Mouse (Mus musculus) thymus, adult 2 months (tissue): ENCODE data around the gene Col13a1. TPM values are rescaled to one million over a fixed set of nuclear protein-coding genes. Genes with fewer than 3 reads are reported as not detected.

Experiments
- DNase-seq: peaks from one replicate; pipeline ENCODE4 v3.0.0; 2021
- H3K27ac ChIP-seq: fragments of 200-500 bp; 2 replicates; pipeline ENCODE4 v1.5.1; 2012; ENCODE audit warnings: low read length, control low read depth; ENCODE audit not compliant: control insufficient read depth, insufficient read depth
- H3K27me3 ChIP-seq: fragments of 200-500 bp; 2 replicates; pipeline ENCODE4 v1.6.1; 2012; ENCODE audit warnings: mild to moderate bottlenecking, low read length, moderate library complexity, mixed read lengths; ENCODE audit not compliant: control insufficient read depth, insufficient read depth
- H3K36me3 ChIP-seq: fragments of 200-500 bp; 2 replicates; pipeline ENCODE4 v1.6.1; 2012; ENCODE audit warnings: mild to moderate bottlenecking, low read length, moderate library complexity; ENCODE audit not compliant: control insufficient read depth, insufficient read depth
- H3K4me1 ChIP-seq: fragments of 200-500 bp; replicated peaks from 2 replicates; pipeline ENCODE4 v1.6.1; 2012; ENCODE audit warnings: low read length; ENCODE audit not compliant: control insufficient read depth, insufficient read depth
- H3K4me3 ChIP-seq: fragments of 200-500 bp; 2 replicates; pipeline ENCODE4 v1.5.1; 2012; ENCODE audit warnings: mild to moderate bottlenecking, low read length, control low read depth, moderate library complexity; ENCODE audit not compliant: control insufficient read depth, insufficient read depth
- CTCF ChIP-seq: fragments of 200-500 bp; IDR thresholded peaks from 2 replicates; pipeline ENCODE4 v1.5.1; 2012; ENCODE audit warnings: mild to moderate bottlenecking, control low read depth, low read length, moderate library complexity, borderline replicate concordance; ENCODE audit not compliant: control insufficient read depth, poor library complexity, insufficient read depth; ENCODE audit errors: extremely low read depth
- POLR2A ChIP-seq: fragments of 200-500 bp; IDR thresholded peaks from 2 replicates; pipeline ENCODE4 v1.6.1; 2012; ENCODE audit warnings: mild to moderate bottlenecking, low read length, control low read depth, moderate library complexity; ENCODE audit not compliant: control insufficient read depth, poor library complexity, insufficient read depth; ENCODE audit errors: extremely low read depth
- WGBS: fragments of 180-500 bp; shearing (Covaris S2); methylation state at CpG from one replicate; pipeline ENCODE4 v1.1.7; 2018; 5-methylcytosine and 5-hydroxymethylcytosine counted together
- polyA plus RNA-seq: library from polyadenylated mRNA; depleted of rRNA; stranded (reverse); fragments of >200 nt; gene quantifications from 2 replicates; pipeline ENCODE4 v1.2.3, GENCODE M21; 2012; rRNA removed

Col13a1 gene
- polyA plus RNA-seq, 1 experiment: 0.13 TPM

DNA sequence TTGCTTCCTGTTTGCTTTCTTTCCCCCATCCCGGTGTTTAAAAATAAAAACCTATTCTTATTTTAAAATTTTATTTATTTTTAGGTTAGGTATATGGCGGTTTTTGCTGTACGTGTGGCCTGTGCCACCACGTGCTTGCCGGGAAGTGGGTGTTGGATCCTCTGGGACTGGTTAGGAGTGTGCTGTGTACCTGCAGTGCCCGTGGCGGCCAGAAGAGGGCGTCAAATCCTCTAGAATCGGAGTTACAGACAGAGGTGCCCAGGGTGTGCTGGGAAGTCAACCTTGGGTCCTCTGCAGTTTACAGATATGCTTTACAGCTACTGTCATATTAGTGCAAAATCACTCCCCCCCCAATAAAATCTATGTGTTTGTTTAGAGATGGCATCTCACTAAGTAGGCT lies 158.9 kb downstream of the Col13a1 start:
- H3K36me3 ChIP-seq: no peaks in the 10 kb centered on the region
- TF ChIP-seq POLR2A (no peak), CTCF (peak; percentile 34; the same call in 1 of the 2 replicates)
- no peaks in the 10 kb centered on the region for H3K4me1 ChIP-seq
- no peak overlapping the region for H3K27ac ChIP-seq
- WGBS: 51% methylated on average over 9 of the region's 9 CpGs
- no peak for DNase-seq
- H3K4me3 ChIP-seq: no peak overlapping the region
- H3K27me3 ChIP-seq: no peaks in the 10 kb centered on the region

DNA sequence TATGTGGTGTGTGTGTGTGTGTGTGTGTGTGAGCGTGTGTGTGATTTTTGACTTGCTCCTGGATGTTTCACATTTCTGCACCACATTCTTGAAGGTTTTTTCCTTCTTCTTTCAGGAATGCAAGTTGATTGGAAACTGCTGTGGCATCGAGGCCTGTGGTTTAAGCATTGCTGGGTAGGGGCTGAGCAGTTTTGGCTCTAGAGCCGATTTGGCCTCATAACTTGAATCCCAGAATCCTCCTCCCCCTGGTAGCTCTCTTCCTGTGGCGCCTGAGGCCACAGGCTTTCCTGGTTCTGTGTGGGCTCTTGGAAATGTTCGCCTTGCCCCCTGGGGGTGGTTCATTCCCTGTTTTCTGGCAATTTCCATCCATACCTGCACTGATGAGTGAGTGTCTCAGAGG lies 166.9 kb downstream of the Col13a1 start:
- Histone ChIP-seq H3K27ac (no peak overlapping the region), H3K4me3 (no peak overlapping the region), H3K36me3 (no peaks in the 10 kb centered on the region), H3K4me1 (no peaks in the 10 kb centered on the region), H3K27me3 (no peaks in the 10 kb centered on the region)
- no peak for DNase-seq
- 78% methylated on average over 5 of the region's 5 CpGs for WGBS
- no peak for TF ChIP-seq CTCF
- TF ChIP-seq POLR2A: no peak

DNA sequence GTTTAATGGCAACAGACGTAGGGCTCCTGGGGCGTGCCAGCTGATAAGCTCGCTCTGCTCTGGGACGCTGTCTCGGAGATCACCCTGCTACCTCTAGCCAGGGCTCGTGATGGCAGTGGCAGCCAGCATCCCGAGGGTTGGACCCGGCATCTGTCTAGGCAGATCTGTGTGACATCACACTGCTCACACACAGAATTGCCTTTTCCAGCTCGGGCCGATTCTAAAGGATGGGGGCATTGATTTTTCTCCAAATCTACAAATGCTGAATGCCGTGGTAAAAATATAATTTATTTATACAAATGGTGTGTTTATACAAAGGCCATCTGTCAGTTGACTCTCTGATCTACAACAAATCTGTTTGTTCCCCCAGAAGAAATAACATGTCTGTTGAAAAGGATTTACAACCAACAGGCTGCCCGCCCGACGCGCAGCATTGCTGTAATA lies 180.8 kb downstream of the Col13a1 start:
- H3K4me3 ChIP-seq: no peak overlapping the region
- 94% methylated on average over 15 of the region's 15 CpGs for WGBS

DNA sequence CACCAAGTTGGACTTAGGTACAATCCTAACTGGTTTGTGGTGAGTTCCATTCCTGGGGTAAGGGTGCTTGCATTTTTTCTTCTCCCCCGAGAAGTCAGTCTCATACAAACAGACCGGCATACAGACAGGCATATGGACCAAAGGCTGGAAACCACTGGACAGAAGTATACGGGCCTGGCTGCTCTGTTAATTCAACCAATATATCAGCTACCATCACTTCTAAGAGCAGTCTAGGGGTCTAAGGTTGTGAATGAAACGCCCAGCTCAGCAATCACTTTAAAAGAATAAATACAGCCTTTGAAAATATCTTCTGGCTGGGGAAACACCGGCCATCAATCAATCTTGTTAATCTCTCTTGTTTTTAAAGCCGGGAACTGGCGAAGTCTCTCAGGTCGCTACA lies 183.4 kb downstream of the Col13a1 start:
- 69% methylated on average over 8 of the region's 8 CpGs for WGBS
- H3K4me1 ChIP-seq: no peaks in the 10 kb centered on the region
- no peaks in the 10 kb centered on the region for H3K27me3 ChIP-seq
- no peak for DNase-seq
- no peak overlapping the region for H3K4me3 ChIP-seq
- H3K36me3 ChIP-seq: no peaks in the 10 kb centered on the region
- H3K27ac ChIP-seq: no peak overlapping the region
- TF ChIP-seq CTCF: no peak
- no peak for TF ChIP-seq POLR2A

More for the DNA sequence above, 180.8 kb downstream of the Col13a1 start:
- no peaks in the 10 kb centered on the region for H3K27me3 ChIP-seq
- no peak for TF ChIP-seq CTCF
- no peak for TF ChIP-seq POLR2A
- H3K4me1 ChIP-seq: no peaks in the 10 kb centered on the region
- no peak for DNase-seq
- H3K36me3 ChIP-seq: no peaks in the 10 kb centered on the region
- H3K27ac ChIP-seq: no peak overlapping the region

DNA sequence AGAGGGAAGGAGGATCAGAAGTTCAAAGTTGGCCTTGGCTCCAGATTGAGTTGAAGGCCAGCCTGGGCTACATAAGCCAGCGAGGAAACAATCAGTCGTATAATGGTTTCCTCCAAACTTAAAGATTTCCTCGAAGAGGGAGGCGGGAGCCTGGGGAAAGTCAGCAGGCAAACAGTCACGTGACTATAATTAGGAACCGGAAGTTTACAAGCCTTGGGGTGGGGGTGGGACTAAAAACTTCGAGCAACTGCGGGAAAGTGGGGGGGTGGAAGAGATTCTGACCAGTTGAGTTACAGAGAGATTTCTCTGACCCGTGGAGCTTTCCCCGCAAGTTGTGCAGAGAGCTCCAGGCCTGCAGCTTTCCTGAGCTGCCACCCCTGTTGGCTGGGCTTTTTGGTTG lies 183.9 kb downstream of the Col13a1 start:
- Histone ChIP-seq H3K27ac (no peak overlapping the region), H3K4me3 (no peak overlapping the region), H3K4me1 (no peaks in the 10 kb centered on the region), H3K27me3 (no peaks in the 10 kb centered on the region), H3K36me3 (no peaks in the 10 kb centered on the region)
- WGBS: 56% methylated on average over 10 of the region's 10 CpGs
- TF ChIP-seq POLR2A: no peak
- TF ChIP-seq CTCF: no peak
- no peak for DNase-seq

DNA sequence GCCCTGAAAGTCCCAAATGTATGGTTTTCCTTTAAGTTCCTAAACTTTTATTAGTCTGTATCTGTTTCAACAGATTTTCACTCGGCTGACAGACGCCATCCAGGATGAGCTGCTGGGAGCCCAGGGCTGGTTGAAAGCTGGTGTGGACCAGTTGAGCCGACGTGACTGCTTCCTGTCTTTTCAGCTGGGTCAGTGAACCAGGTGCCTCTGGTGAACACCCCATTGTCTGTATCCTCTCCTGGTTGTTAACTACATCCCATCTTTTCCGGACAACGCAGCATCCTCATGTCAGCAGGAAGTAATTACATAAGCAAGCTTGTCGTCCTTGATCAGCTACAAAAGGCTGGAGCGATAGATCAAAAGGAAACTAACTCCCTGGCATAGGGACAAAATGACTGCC lies 185.9 kb downstream of the Col13a1 start:
- WGBS: 73% methylated on average over 8 of the region's 8 CpGs

DNA sequence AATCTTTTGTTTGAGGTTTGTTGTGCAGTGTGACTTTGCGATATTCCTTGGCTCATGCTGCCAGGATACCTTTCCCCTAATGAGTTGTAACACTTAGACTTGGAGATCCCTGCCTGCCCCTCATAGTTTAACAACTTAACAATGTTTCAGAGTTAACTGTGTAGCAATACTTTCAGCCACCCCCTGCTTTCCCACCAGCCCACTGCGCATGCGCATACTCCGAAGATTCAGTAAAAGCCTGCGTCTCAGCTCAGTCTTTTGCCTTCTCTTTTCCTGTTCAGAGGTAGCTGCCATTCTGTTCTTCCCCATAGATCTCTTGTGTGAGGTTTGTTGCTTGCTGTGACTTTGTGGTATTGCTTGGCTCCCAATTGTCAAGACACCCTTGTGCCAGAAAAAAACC lies 190.4 kb downstream of the Col13a1 start:
- TF ChIP-seq POLR2A (no peak), CTCF (no peak)
- Histone ChIP-seq H3K4me1 (no peaks in the 10 kb centered on the region), H3K27ac (no peak overlapping the region), H3K36me3 (no peaks in the 10 kb centered on the region), H3K4me3 (no peak overlapping the region), H3K27me3 (peaks cover 6% of the 10 kb centered on the region)
- DNase-seq: no peak
- 97% methylated on average over 5 of the region's 5 CpGs for WGBS

More for the DNA sequence above, 185.9 kb downstream of the Col13a1 start:
- no peaks in the 10 kb centered on the region for H3K4me1 ChIP-seq
- no peak overlapping the region for H3K27ac ChIP-seq
- no peaks in the 10 kb centered on the region for H3K36me3 ChIP-seq
- H3K27me3 ChIP-seq: no peaks in the 10 kb centered on the region
- no peak for TF ChIP-seq POLR2A
- TF ChIP-seq CTCF: no peak
- no peak overlapping the region for H3K4me3 ChIP-seq
- no peak for DNase-seq

Other genes with a start within 250 kb of the Col13a1 start
- 2.0 and 2.1 TPM in 2 replicates for gene H2afy2, start 195.0 kb downstream of the Col13a1 start, polyA plus RNA-seq
- gene Neurog3, start 154.0 kb upstream of the Col13a1 start, polyA plus RNA-seq: 0.20 and 0.22 TPM in 2 replicates
- 2.3 and 4.0 TPM in 2 replicates for gene Fam241b, start 164.8 kb upstream of the Col13a1 start, polyA plus RNA-seq